In the genomic region with DNA sequence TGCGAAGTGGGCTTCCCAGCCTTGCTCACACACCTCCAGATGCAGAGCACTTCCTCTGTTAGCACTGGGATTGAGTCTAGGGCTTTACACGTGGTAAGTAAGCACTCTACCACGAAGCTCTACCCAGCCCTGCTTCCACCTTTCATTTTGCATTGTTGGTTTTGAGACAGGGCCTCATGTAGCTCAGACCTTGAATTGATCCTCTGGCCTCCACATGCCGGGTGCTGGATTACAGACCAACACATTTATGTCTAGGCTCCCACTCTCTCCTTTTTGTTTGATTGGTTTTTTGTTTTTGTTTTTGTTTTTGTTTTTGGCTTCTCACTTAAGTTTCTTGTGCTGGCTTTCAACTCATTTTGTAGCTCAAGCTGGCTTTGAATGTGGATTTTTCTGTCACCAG, we compare ENCODE assay signal across 21 mouse cellular contexts. TPM values are rescaled to one million over a fixed set of nuclear protein-coding genes. Genes with fewer than 3 reads are reported as not detected.
DNase-seq lines count a peak whose midpoint lies in the region; ATAC-seq and TF ChIP-seq lines count a peak whose summit lies in the region.
"Had no signal": no experiment of that assay in that cellular context is flagged by ENCODE, and none has a peak within 500 bp of the region (broad histone marks: within the 10 kb centered on the region; RNA-seq: fewer than 3 reads in every experiment).

No protein-coding gene starts in this region.

- no peak for TF ChIP-seq CTCF in midbrain, postnatal 0 days (IDR thresholded peaks at IDR 0.05)

- no peak overlapping the region for H3K9ac ChIP-seq in midbrain, embryonic 11.5 days (ENCODE audit: low read length)
- H3K9ac ChIP-seq in midbrain, postnatal 0 days (replicated peaks; ENCODE audit: low read length, poor library complexity, severe bottlenecking), result no peak overlapping the region

- peak; percentile 69 for DNase-seq in heart, adult 11 months
- no peak for DNase-seq in heart, adult 18-20 months
- peak; percentile 77 for DNase-seq in midbrain, embryonic 11.5 days (ENCODE audit: low spot score, missing footprints)
- DNase-seq in midbrain, postnatal 0 days (ENCODE audit: low spot score), result no peak
- DNase-seq: adrenal gland, adult 2 months; adrenal gland, adult 8-10 months; adrenal gland, postnatal 10 days; adrenal gland, postnatal 14 days; adrenal gland, postnatal 25 days; adrenal gland, postnatal 36 days; B cell, adult 2 months; cerebellum, adult 11 months; cerebellum, adult 11-12 months; cerebellum, adult 18-20 months had no signal

- H3K9me3 ChIP-seq in midbrain, embryonic 11.5 days (ENCODE audit: control insufficient read depth, low read length), result no peaks in the 10 kb centered on the region
- no peaks in the 10 kb centered on the region for H3K9me3 ChIP-seq in midbrain, postnatal 0 days (ENCODE audit: low read length)
- H3K9me3 ChIP-seq: G1E had no signal

- H3K4me3 ChIP-seq in midbrain, embryonic 11.5 days (ENCODE audit: low read depth, low read length), result no peak overlapping the region
- no peak overlapping the region for H3K4me3 ChIP-seq in midbrain, postnatal 0 days (ENCODE audit: low read depth, low read length)

- 60% methylated on average over 4 of the region's 4 CpGs for WGBS in midbrain, embryonic 11.5 days
- WGBS in midbrain, postnatal 0 days, result 61% methylated on average over 4 of the region's 4 CpGs

- no peaks in the 10 kb centered on the region for H3K36me3 ChIP-seq in midbrain, embryonic 11.5 days (ENCODE audit: control insufficient read depth, insufficient read depth, low read length)
- no peaks in the 10 kb centered on the region for H3K36me3 ChIP-seq in midbrain, postnatal 0 days (ENCODE audit: insufficient read depth, low read length)
- H3K36me3 ChIP-seq: G1E had no signal

- no peak for ATAC-seq in midbrain, embryonic 11.5 days (ENCODE audit: low FRiP score)
- no peak for ATAC-seq in midbrain, postnatal 0 days (ENCODE audit: low FRiP score)
- ATAC-seq: activated CD4-positive, CD25-positive, alpha-beta regulatory T cell, adult 4 months; CD4-positive, CD25-positive, alpha-beta regulatory T cell, adult 4 months; Patski had no signal

- no peaks in the 10 kb centered on the region for H3K4me1 ChIP-seq in midbrain, embryonic 11.5 days (ENCODE audit: control insufficient read depth, insufficient read depth, low read length)
- H3K4me1 ChIP-seq in midbrain, postnatal 0 days (ENCODE audit: insufficient read depth, low read length), result no peaks in the 10 kb centered on the region

- H3K27ac ChIP-seq in midbrain, embryonic 11.5 days (ENCODE audit: low read depth, low read length), result no peak overlapping the region
- H3K27ac ChIP-seq in midbrain, postnatal 0 days (ENCODE audit: low read depth, low read length), result no peak overlapping the region

- no peak overlapping the region for H3K4me2 ChIP-seq in midbrain, embryonic 11.5 days
- no peak overlapping the region for H3K4me2 ChIP-seq in midbrain, postnatal 0 days (ENCODE audit: low read depth, low read length, poor library complexity, severe bottlenecking)

- no peaks in the 10 kb centered on the region for H3K27me3 ChIP-seq in midbrain, embryonic 11.5 days (ENCODE audit: control insufficient read depth, insufficient read depth, low read length)
- no peaks in the 10 kb centered on the region for H3K27me3 ChIP-seq in midbrain, postnatal 0 days (ENCODE audit: insufficient read depth, low read length)
- H3K27me3 ChIP-seq: CH12.LX, Patski had no signal

RNA-seq across cellular contexts. Expression of a gene that starts 5.5 kb away (rescaled TPM):
- total RNA-seq in heart, adult 18-20 months (2021), result under 1 TPM; 0.59 to 0.99 TPM
- 1.1 and 3.0 TPM in 2 replicates for polyA plus RNA-seq in midbrain, embryonic 11.5 days (2014; fragmentation: Nextera tagmentation; extraction: Ambion mirVana)
- not detected in 2 replicates for total RNA-seq in midbrain, postnatal 0 days (2014; rRNA removed)
- 0.27 TPM in 1 of 2 replicates, not detected in the other for polyA plus RNA-seq in midbrain, postnatal 0 days (2015; fragmentation: Nextera tagmentation; extraction: Ambion mirVana)
- total RNA-seq: CH12.LX, ES-E14 had no signal
- polyA plus RNA-seq: activated CD4-positive, CD25-positive, alpha-beta regulatory T cell, adult 4 months; C2C12; CD4-positive, CD25-positive, alpha-beta regulatory T cell, adult 4 months; Patski had no signal

RNA-seq across cellular contexts. Expression of a gene that starts 11.7 kb away (rescaled TPM):
- 1 to 10 TPM; 5.5 TPM for total RNA-seq in heart, adult 18-20 months (2021)
- 16.7 and 18.7 TPM in 2 replicates for polyA plus RNA-seq in midbrain, embryonic 11.5 days (2014; fragmentation: Nextera tagmentation; extraction: Ambion mirVana)
- 15.5 and 16.6 TPM in 2 replicates for total RNA-seq in midbrain, postnatal 0 days (2014; rRNA removed)
- polyA plus RNA-seq in midbrain, postnatal 0 days (2015; fragmentation: Nextera tagmentation; extraction: Ambion mirVana), result 17.1 and 19.5 TPM in 2 replicates
- polyA plus RNA-seq: CD4-positive, CD25-positive, alpha-beta regulatory T cell, adult 4 months had no signal

RNA-seq across cellular contexts. Expression of a gene that starts 49.4 kb away (rescaled TPM):
- 10 to 100 TPM in 1 of 2 experiments, 1 to 10 TPM in 1; 6.6 to 10.7 TPM for total RNA-seq in heart, adult 18-20 months (2021)
- 100 and 104 TPM in 2 replicates for polyA plus RNA-seq in midbrain, embryonic 11.5 days (2014; fragmentation: Nextera tagmentation; extraction: Ambion mirVana)
- total RNA-seq in midbrain, postnatal 0 days (2014; rRNA removed), result 35.5 and 37.7 TPM in 2 replicates
- polyA plus RNA-seq in midbrain, postnatal 0 days (2015; fragmentation: Nextera tagmentation; extraction: Ambion mirVana), result 40.5 and 42.6 TPM in 2 replicates

RNA-seq across cellular contexts. Expression of a gene that starts 56.4 kb away (rescaled TPM):
- 1 to 10 TPM; 6.3 to 7.0 TPM for total RNA-seq in heart, adult 18-20 months (2021)
- polyA plus RNA-seq in midbrain, embryonic 11.5 days (2014; fragmentation: Nextera tagmentation; extraction: Ambion mirVana), result 8.0 and 9.3 TPM in 2 replicates
- total RNA-seq in midbrain, postnatal 0 days (2014; rRNA removed), result 188 and 214 TPM in 2 replicates
- 38.6 and 46.2 TPM in 2 replicates for polyA plus RNA-seq in midbrain, postnatal 0 days (2015; fragmentation: Nextera tagmentation; extraction: Ambion mirVana)

Comparison
In these comparisons a context has a peak if more than half of its experiments do, and no peak if none do; other contexts are left out.
1. DNase-seq: peak in heart, adult 11 months (single experiment) and midbrain, embryonic 11.5 days (single experiment); none in heart, adult 18-20 months (0 of 2) and midbrain, postnatal 0 days (single experiment).